Mouse (Mus musculus) skeletal muscle tissue, adult 2 months (tissue): Measurements from ENCODE around the gene Zfp512.
"Not testable (repeated sequence)": the region's sequence is repeated elsewhere in the genome, so short reads cannot be mapped to it uniquely, and the experiment has no call there.

ENCODE experiments used
- DNase-seq: peaks from one replicate; pipeline ENCODE4 v3.0.0-alpha.2; 2012; ENCODE audit warnings: low read depth, low spot score

Gene Zfp512

GRCm38 (mm10) chr5:31451878-31452561, at the start of gene Zfp512:
Zfp512 (plus strand) TSS chr5:31452431.
- DNase-seq = peak; percentile 96

GRCm38 (mm10) chr5:31434727-31435126, 17.5 kb upstream of the Zfp512 start:
- DNase-seq = not testable (repeated sequence)

- DNase-seq = peak; percentile 10
These were observed 895 bp upstream of the Zfp512 start for GRCm38 (mm10) chr5:31451336-31451735.

- DNase-seq = no peak
These were observed 289 bp downstream of the Zfp512 start for GRCm38 (mm10) chr5:31452562-31452878.

- DNase-seq = no peak
These were observed 717 bp downstream of the Zfp512 start for GRCm38 (mm10) chr5:31452886-31453410.

- peak; percentile 5 for DNase-seq
These were observed 15.6 kb downstream of the Zfp512 start for GRCm38 (mm10) chr5:31467798-31468197.

- DNase-seq = no peak
These were observed 17.5 kb downstream of the Zfp512 start for GRCm38 (mm10) chr5:31469711-31470110.

GRCm38 (mm10) chr5:31470334-31470733, 18.1 kb downstream of the Zfp512 start:
- DNase-seq = no peak

GRCm38 (mm10) chr5:31480536-31480935, 28.3 kb downstream of the Zfp512 start:
- DNase-seq = no peak

GRCm38 (mm10) chr5:31485440-31485839, 33.2 kb downstream of the Zfp512 start, which contains the start of gene 4930548H24Rik:
4930548H24Rik (plus strand) TSS chr5:31485740.
- DNase-seq = no peak

GRCm38 (mm10) chr5:31487889-31488288, 35.7 kb downstream of the Zfp512 start:
- DNase-seq = no peak

GRCm38 (mm10) chr5:31489116-31489769, 37.0 kb downstream of the Zfp512 start:
- DNase-seq = no peak

GRCm38 (mm10) chr5:31492031-31492430, 39.8 kb downstream of the Zfp512 start:
- DNase-seq = no peak

- DNase-seq = peak; percentile 88
These were observed 42.5 kb downstream of the Zfp512 start, which contains the start of gene Gpn1 for GRCm38 (mm10) chr5:31494513-31495297. Gpn1 (plus strand) TSS chr5:31494741.

- DNase-seq = no peak
These were observed 52.6 kb downstream of the Zfp512 start for GRCm38 (mm10) chr5:31504843-31505242.

- DNase-seq = no peak
These were observed 60.2 kb downstream of the Zfp512 start for GRCm38 (mm10) chr5:31512481-31512880.

GRCm38 (mm10) chr5:31520556-31520955, 68.3 kb downstream of the Zfp512 start:
- DNase-seq = no peak

GRCm38 (mm10) chr5:31526354-31527116, 74.3 kb downstream of the Zfp512 start, which contains the start of gene Slc4a1ap:
Slc4a1ap (plus strand) TSS chr5:31526995.
- DNase-seq = peak; percentile 54

- no peak for DNase-seq
These were observed 75.0 kb downstream of the Zfp512 start for GRCm38 (mm10) chr5:31527117-31527680.

GRCm38 (mm10) chr5:31527707-31528106, 75.5 kb downstream of the Zfp512 start, which contains the start of gene Supt7l:
Supt7l (minus strand) TSS chr5:31527807.
- DNase-seq = not testable (repeated sequence)

- no peak for DNase-seq
These were observed 76.3 kb downstream of the Zfp512 start for GRCm38 (mm10) chr5:31528560-31528959.
